Mouse (Mus musculus): ENCODE data around the gene Defb35. TPM values are rescaled to one million over a fixed set of nuclear protein-coding genes. Genes with fewer than 3 reads are reported as not detected.

Gene Defb35
- polyA plus RNA-seq, 1 experiment, result not detected

DNA sequence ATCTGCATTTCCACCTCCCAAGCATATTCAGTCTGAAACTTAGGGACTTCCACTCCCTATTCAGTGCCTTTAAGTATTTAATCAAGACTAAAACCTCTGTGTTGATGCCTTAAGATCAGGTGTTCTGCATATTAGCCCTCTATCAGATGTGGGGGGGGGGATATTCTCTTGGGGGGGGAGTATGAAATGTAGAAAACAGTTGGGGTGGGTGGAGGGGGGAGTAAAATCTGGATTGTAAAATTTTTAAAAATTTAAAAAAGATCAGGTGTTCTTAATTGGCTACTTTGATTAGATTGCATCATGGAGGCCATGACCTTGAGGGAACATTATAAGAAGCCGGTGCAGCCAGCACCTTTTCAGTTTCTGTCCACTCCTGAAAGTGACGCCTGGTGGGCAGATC, 20.3 kb downstream of the Defb35 start, which contains the start of gene Fam90a1a:
Gene Fam90a1a, plus strand, starts transcription at position 301 of the 400 bp plus-strand sequence.
- no peak within 1 kb of the TSS for H3K27ac ChIP-seq (ENCODE audit: insufficient read depth, low read depth, low read length)
- TF ChIP-seq POLR2A (IDR thresholded peaks at IDR 0.05; ENCODE audit: borderline replicate concordance, low read depth, low read length), result no peak
- TF ChIP-seq CTCF (IDR thresholded peaks at IDR 0.05; ENCODE audit: low read depth, low read length), result no peak
- no peaks in the 10 kb centered on the region for H3K4me1 ChIP-seq (ENCODE audit: control insufficient read depth, insufficient read depth, low read length)
- no peak within 1 kb of the TSS for H3K4me3 ChIP-seq (ENCODE audit: insufficient read depth, low read length)

DNA sequence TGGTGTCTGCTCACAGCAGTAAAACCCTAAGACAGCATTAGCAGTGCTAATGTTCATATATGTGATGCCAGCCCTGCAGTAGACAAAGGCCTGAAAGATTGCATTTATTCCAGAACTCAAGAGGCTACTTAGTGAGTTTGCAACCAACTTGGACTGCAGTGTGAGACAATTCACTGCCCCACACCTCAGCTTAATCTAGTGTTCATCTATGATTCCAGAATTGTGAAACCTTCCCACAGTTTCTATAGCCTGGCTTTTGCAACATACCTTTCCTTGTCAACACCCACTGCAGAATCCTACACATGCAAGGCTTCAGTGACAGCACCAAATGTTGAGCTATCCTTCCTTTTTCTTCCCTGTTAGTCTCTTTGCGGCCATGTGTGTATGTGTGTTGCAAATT, 28.5 kb downstream of the Defb35 start:
- H3K4me3 ChIP-seq (ENCODE audit: insufficient read depth, low read length), result no peak overlapping the region
- H3K4me1 ChIP-seq (ENCODE audit: control insufficient read depth, insufficient read depth, low read length), result no peaks in the 10 kb centered on the region
- TF ChIP-seq CTCF (IDR thresholded peaks at IDR 0.05; ENCODE audit: low read depth, low read length), result no peak
- no peak for TF ChIP-seq POLR2A (IDR thresholded peaks at IDR 0.05; ENCODE audit: borderline replicate concordance, low read depth, low read length)
- H3K27ac ChIP-seq (ENCODE audit: insufficient read depth, low read depth, low read length), result no peak overlapping the region

DNA sequence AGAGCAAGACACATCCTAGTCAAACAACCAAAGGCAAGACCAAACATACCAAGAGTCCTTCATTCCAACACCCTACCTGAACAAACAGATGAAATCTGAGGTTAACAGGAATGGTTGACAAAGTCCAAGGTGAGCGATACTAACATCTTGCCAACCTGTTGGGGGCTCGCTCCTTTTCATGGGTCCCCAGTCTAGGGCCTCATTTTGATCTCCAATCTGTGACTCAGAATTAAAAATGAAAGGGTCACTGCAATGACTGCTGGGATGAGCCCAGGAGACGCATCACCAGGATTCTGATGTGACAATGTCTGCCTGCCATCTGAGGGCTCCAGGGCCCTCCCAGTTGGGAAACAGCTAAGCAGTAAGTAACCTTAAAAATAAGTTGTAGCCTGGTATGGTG, 31.3 kb downstream of the Defb35 start, which contains the start of gene Ccdc70:
Gene Ccdc70, plus strand, starts transcription at position 301 of the 400 bp plus-strand sequence.
- Histone ChIP-seq H3K4me1 (ENCODE audit: control insufficient read depth, insufficient read depth, low read length) (no peaks in the 10 kb centered on the region), H3K4me3 (ENCODE audit: insufficient read depth, low read length) (no peak within 1 kb of the TSS), H3K27ac (ENCODE audit: insufficient read depth, low read depth, low read length) (no peak within 1 kb of the TSS)
- no peak for TF ChIP-seq CTCF (IDR thresholded peaks at IDR 0.05; ENCODE audit: low read depth, low read length)
- no peak for TF ChIP-seq POLR2A (IDR thresholded peaks at IDR 0.05; ENCODE audit: borderline replicate concordance, low read depth, low read length)

DNA sequence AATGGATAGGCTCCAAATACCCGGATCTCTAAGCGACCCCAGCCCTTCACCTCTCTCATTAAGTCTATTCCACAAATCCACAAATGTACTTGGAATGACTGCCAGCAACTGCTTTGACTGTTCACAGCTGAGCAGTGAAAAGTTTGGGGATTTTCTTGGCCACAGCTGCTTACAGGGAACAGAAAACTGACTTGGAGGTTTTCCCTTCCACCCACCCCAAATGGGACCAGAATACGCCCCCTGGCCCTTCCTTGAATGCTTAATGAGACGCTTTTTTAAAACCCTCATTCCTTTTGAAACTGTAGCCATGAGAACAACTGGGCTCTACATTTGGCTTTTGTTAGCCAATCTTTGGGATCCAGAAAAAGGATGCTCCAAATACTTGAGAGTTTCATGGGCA, 40.0 kb downstream of the Defb35 start:
- Histone ChIP-seq H3K27ac (ENCODE audit: insufficient read depth, low read depth, low read length) (no peak overlapping the region), H3K4me1 (ENCODE audit: control insufficient read depth, insufficient read depth, low read length) (no peaks in the 10 kb centered on the region), H3K4me3 (ENCODE audit: insufficient read depth, low read length) (no peak overlapping the region)
- TF ChIP-seq POLR2A (IDR thresholded peaks at IDR 0.05; ENCODE audit: borderline replicate concordance, low read depth, low read length), result no peak
- no peak for TF ChIP-seq CTCF (IDR thresholded peaks at IDR 0.05; ENCODE audit: low read depth, low read length)

DNA sequence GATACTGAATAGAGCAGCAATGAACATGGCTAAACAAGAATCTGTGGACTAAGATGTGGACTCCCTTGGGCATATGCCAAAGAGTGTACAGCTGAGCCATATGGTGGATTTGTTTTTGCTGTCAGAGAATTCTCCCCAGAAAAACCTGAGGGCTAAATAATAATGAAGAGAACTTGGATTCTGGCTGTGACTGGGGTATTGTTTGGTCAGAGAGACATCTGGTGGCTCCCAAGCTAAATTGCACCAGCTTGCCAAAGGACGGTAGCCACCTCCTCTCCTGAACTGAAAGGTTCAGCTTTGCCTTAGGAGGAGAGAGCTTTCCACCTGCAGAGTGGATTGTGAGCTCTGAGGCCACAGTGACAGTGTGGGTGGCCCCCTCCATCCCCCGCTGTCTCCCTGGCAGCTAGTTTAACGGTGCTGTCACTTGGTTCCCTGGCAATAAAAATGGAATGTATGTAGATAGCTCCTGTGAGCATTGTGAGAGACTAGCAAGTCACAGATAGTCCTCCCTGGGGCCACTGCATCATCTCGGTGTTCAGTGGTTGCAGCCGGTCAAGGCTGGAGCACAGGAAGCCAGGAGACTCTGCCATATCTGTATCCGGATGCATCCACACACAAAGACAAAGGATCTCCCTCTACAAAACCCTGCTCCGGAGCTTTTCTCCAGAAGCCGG, 43.6 kb downstream of the Defb35 start:
- Histone ChIP-seq H3K4me1 (ENCODE audit: control insufficient read depth, insufficient read depth, low read length) (no peaks in the 10 kb centered on the region), H3K4me3 (ENCODE audit: insufficient read depth, low read length) (no peak overlapping the region), H3K27ac (ENCODE audit: insufficient read depth, low read depth, low read length) (no peak overlapping the region)
- TF ChIP-seq CTCF (IDR thresholded peaks at IDR 0.05; ENCODE audit: low read depth, low read length), result no peak

Other genes starting within 250 kb of the Defb35 start
- gene AY761184, start 234.7 kb upstream of the Defb35 start, polyA plus RNA-seq (2012; ENCODE audit: insufficient read depth, insufficient read length, missing spikeins), result not detected in 2 replicates
- gene Defa24, start 203.9 kb upstream of the Defb35 start, polyA plus RNA-seq (2012; ENCODE audit: insufficient read depth, insufficient read length, missing spikeins), result not detected in 2 replicates
- gene Defb50, start 114.8 kb upstream of the Defb35 start, polyA plus RNA-seq (2012; ENCODE audit: insufficient read depth, insufficient read length, missing spikeins), result not detected in 2 replicates
- not detected in 2 replicates for gene Defb2, start 98.4 kb upstream of the Defb35 start, polyA plus RNA-seq (2012; ENCODE audit: insufficient read depth, insufficient read length, missing spikeins)
- not detected in 2 replicates for gene Defb10, start 79.5 kb upstream of the Defb35 start, polyA plus RNA-seq (2012; ENCODE audit: insufficient read depth, insufficient read length, missing spikeins)
- not detected in 2 replicates for gene Defb9, start 52.9 kb upstream of the Defb35 start, polyA plus RNA-seq (2012; ENCODE audit: insufficient read depth, insufficient read length, missing spikeins)
- not detected in 2 replicates for gene Defb11, start 31.9 kb upstream of the Defb35 start, polyA plus RNA-seq (2012; ENCODE audit: insufficient read depth, insufficient read length, missing spikeins)
- gene Defb15, start 5.6 kb upstream of the Defb35 start, polyA plus RNA-seq (2012; ENCODE audit: insufficient read depth, insufficient read length, missing spikeins), result not detected in 2 replicates
- gene Defb13, start 8.4 kb downstream of the Defb35 start, polyA plus RNA-seq (2012; ENCODE audit: insufficient read depth, insufficient read length, missing spikeins), result not detected in 2 replicates
- gene Fam90a1a, start 20.4 kb downstream of the Defb35 start, polyA plus RNA-seq (2012; ENCODE audit: insufficient read depth, insufficient read length, missing spikeins), result not detected in 2 replicates
- not detected in 2 replicates for gene Ccdc70, start 31.4 kb downstream of the Defb35 start, polyA plus RNA-seq (2012; ENCODE audit: insufficient read depth, insufficient read length, missing spikeins)
- 0.12 TPM in 1 of 2 replicates, not detected in the other for gene Atp7b, start 122.0 kb downstream of the Defb35 start, polyA plus RNA-seq (2012; ENCODE audit: insufficient read depth, insufficient read length, missing spikeins)
- 7.7 and 9.3 TPM in 2 replicates for gene Alg11, start 122.4 kb downstream of the Defb35 start, polyA plus RNA-seq (2012; ENCODE audit: insufficient read depth, insufficient read length, missing spikeins)
- gene Nek5, start 186.7 kb downstream of the Defb35 start, polyA plus RNA-seq (2012; ENCODE audit: insufficient read depth, insufficient read length, missing spikeins), result not detected in 2 replicates
- gene Nek3, start 228.1 kb downstream of the Defb35 start, polyA plus RNA-seq (2012; ENCODE audit: insufficient read depth, insufficient read length, missing spikeins), result 2.6 and 2.9 TPM in 2 replicates
- 22.0 and 30.3 TPM in 2 replicates for gene Ckap2, start 247.5 kb downstream of the Defb35 start, polyA plus RNA-seq (2012; ENCODE audit: insufficient read depth, insufficient read length, missing spikeins)

Measured in bone marrow macrophage, adult 2 months (primary cell).